In the genomic region with DNA sequence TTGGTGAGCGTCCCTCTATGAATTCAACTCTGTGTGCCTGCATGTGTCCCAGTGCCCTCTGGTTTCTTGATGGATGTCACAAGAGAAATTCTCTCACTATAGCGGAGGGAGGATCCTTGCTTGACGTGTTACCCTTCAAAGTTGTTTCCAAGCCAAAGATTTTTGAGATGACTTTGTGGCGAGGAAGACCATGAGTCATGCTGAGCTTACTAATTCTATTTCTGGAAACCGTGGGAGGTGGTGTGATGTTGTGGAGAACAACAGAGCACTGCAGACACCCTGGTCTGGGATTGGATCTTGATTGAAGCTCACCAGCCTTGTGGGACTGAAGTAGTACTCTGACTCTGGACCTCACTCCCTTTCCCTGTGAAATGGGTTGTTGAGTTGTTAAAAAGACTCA, we compare ENCODE assay signal across 14 mouse cellular contexts.
DNase-seq lines count a peak whose midpoint lies in the region; ATAC-seq lines count a peak whose summit lies in the region.
"Had no signal": no experiment of that assay in that cellular context is flagged by ENCODE, and none has a peak within 500 bp of the region (broad histone marks: within the 10 kb centered on the region; RNA-seq: fewer than 3 reads in every experiment).

No protein-coding gene starts in this region.

- 33% methylated on average over 5 of the region's 5 CpGs for WGBS in heart, embryonic 16.5 days

- H3K9ac ChIP-seq in heart, embryonic 16.5 days (ENCODE audit: low read length): no peak overlapping the region
- H3K9ac ChIP-seq: embryonic facial prominence, embryonic 13.5 days; liver, embryonic 13.5 days; neural tube, embryonic 15.5 days had no signal

- DNase-seq in adrenal gland, adult (ENCODE audit: inconsistent age in 2 of 2, low spot score in 1 of 2): peak; percentile 21 to 59
- DNase-seq in adrenal gland, postnatal 10 days: no peak
- DNase-seq in right cerebral cortex, adult 2 months (ENCODE audit: low spot score in 2 of 2): peak; percentile 29 to 47
- no peak for DNase-seq in right cerebral cortex, postnatal 14 days
- no peak for DNase-seq in right cerebral cortex, postnatal 4 days
- DNase-seq in gastrocnemius, postnatal 36 days: no peak
- DNase-seq: cerebellum, adult 2 months; gastrocnemius, postnatal 14 days; liver, embryonic 13.5 days had no signal

- H3K9me3 ChIP-seq in heart, embryonic 16.5 days (replicated peaks; ENCODE audit: control insufficient read depth, low read length): no peaks in the 10 kb centered on the region
- H3K9me3 ChIP-seq: embryonic facial prominence, embryonic 13.5 days; liver, embryonic 13.5 days; neural tube, embryonic 15.5 days had no signal

- no peak overlapping the region for H3K4me3 ChIP-seq in heart, embryonic 16.5 days (ENCODE audit: low read length)
- H3K4me3 ChIP-seq: embryonic facial prominence, embryonic 13.5 days; liver, embryonic 13.5 days; neural tube, embryonic 15.5 days had no signal

- intact Hi-C loops in gastrocnemius, postnatal 36 days (cut with DNase I): no loop called here

- 0 out of 2 replicates have a peak, but pooled peaks have one; percentile 49 for ATAC-seq in heart, embryonic 16.5 days (replicated peaks; ENCODE audit: extremely low read depth, insufficient read depth, low FRiP score)
- ATAC-seq in erythroblast, adult 5-6 weeks (replicated peaks; ENCODE audit: low FRiP score, poor library complexity, severe bottlenecking): no peak
- ATAC-seq: intestine, embryonic 16.5 days had no signal

- H3K4me1 ChIP-seq in heart, embryonic 16.5 days (ENCODE audit: control insufficient read depth, insufficient read depth, low read length): peaks cover 20% of the 10 kb centered on the region

- no peaks in the 10 kb centered on the region for H3K27me3 ChIP-seq in heart, embryonic 16.5 days (ENCODE audit: control insufficient read depth, insufficient read depth, low read length)
- H3K27me3 ChIP-seq: embryonic facial prominence, embryonic 13.5 days; liver, embryonic 13.5 days; neural tube, embryonic 15.5 days had no signal

- H3K36me3 ChIP-seq in heart, embryonic 16.5 days (ENCODE audit: control insufficient read depth, insufficient read depth): no peaks in the 10 kb centered on the region
- H3K36me3 ChIP-seq: embryonic facial prominence, embryonic 13.5 days; liver, embryonic 13.5 days; neural tube, embryonic 15.5 days had no signal

- no peak overlapping the region for H3K4me2 ChIP-seq in heart, embryonic 16.5 days (ENCODE audit: low read depth, low read length)
- H3K4me2 ChIP-seq: embryonic facial prominence, embryonic 13.5 days; liver, embryonic 13.5 days; neural tube, embryonic 15.5 days had no signal

- peak overlapping the region; percentile 51; the same call in 1 of the 2 replicates for H3K27ac ChIP-seq in heart, embryonic 16.5 days (ENCODE audit: low read length)
- H3K27ac ChIP-seq: embryonic facial prominence, embryonic 13.5 days; liver, embryonic 13.5 days; neural tube, embryonic 15.5 days had no signal

Comparison
In these comparisons a context has a peak if more than half of its experiments do, and no peak if none do; other contexts are left out.
1. DNase-seq: peak in adrenal gland, adult (2 of 2) and right cerebral cortex, adult 2 months (2 of 2); none in adrenal gland, postnatal 10 days (single experiment), right cerebral cortex, postnatal 14 days (single experiment), right cerebral cortex, postnatal 4 days (single experiment) and gastrocnemius, postnatal 36 days (0 of 2).